Mouse (Mus musculus): Measurements from ENCODE around the gene Actg1. TPM values are rescaled to one million over a fixed set of nuclear protein-coding genes. Genes with fewer than 3 reads are reported as not detected.

Gene Actg1
- polyA plus RNA-seq, 1 experiment = 1,024 TPM

GRCm38 (mm10) chr11:120311561-120311960 is 36.8 kb downstream of the Actg1 start:
- DNase-seq (ENCODE audit: low spot score) = no peak

- peak; percentile 82 for DNase-seq (ENCODE audit: low spot score)
These were observed 37.5 kb downstream of the Actg1 start for GRCm38 (mm10) chr11:120310813-120311312.

DNA sequence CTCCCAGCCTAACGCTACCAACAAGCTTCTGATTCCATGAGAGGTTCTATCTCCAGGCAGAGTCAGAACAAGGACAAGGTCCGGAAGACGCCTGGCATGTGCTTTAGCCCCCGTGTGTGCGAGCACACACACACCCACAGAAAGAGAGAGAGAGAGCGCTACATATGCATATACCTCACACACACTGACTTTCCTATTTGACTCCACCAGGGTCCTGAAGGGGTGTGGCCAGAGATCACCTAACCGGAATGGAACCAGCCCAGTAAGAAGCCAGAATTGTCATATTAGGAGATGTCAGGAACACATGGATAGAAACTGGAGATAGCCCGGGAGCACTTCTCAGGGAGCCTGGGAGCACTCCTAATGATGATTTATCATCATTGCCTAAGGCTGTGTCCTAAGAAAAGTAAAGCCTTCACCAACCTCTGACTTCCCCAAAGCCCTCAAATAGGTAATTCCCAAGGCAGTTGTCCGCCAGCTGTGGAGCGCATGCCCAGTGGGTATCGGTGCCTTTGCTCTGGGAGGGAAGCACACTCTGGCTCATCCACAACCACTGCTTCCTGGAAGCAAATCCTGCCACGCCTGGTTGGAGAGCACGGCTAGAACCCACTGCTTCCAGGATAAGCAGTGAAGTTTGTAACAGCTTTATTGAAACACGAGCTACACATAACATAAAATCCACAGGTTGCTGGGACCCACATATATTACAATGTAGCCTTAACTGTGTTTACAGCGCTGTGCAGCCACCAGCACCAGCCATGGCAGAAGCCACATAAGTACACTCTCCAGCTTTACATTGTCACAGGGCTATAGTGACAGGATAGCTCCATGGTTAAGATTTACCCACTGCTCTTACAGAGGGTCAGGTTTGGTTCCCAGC is 39.7 kb downstream of the Actg1 start:
- DNase-seq (ENCODE audit: low spot score) = no peak

GRCm38 (mm10) chr11:120307566-120308430 is 40.5 kb downstream of the Actg1 start:
- peak; percentile 90 for DNase-seq (ENCODE audit: low spot score)

- no peak for DNase-seq (ENCODE audit: low spot score)
These were observed 41.3 kb downstream of the Actg1 start for GRCm38 (mm10) chr11:120307132-120307413.

- peak; percentile 18 for DNase-seq (ENCODE audit: low spot score)
These were observed 41.8 kb downstream of the Actg1 start for GRCm38 (mm10) chr11:120306366-120307131.

DNA sequence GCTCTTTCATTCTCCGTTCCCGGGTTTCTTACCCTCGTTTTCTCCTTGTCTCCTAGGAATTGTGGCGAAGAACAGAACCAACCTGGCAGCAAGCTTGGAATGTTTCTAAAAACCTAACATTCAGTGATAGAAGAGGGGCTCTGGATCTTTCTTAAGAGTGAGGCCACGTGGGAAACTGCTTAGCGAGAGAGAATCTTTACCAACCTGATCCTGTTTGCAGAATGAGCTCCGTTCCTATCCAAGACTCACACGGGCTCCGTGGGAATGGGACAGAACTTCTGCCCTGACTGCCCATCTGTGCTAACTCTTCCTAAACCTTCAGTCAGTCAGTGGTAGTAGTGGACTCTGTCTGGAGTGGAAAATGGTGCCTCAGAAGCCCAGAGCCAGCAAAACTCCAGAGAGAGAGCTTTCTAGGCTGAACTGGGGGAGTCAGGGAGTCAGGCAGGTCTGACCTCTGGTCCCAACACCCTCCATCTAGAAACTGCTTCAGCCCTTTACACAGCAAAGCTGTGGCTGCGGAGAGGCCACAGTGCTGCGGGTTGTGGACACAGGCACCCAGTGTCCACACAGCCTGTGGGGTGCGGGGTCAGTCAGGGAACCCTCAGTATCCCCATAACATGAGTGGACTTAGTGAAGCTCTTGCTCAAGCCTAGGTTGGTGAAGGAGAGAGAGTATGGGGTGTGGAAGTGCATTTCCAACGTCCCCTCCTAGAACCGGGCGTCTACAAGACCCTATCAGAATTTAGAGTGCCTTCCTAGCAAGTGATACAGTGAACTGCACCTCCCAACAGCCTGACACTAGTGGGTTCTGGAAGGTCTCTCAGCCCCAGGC is 42.6 kb downstream of the Actg1 start:
- DNase-seq (ENCODE audit: low spot score) = no peak

DNA sequence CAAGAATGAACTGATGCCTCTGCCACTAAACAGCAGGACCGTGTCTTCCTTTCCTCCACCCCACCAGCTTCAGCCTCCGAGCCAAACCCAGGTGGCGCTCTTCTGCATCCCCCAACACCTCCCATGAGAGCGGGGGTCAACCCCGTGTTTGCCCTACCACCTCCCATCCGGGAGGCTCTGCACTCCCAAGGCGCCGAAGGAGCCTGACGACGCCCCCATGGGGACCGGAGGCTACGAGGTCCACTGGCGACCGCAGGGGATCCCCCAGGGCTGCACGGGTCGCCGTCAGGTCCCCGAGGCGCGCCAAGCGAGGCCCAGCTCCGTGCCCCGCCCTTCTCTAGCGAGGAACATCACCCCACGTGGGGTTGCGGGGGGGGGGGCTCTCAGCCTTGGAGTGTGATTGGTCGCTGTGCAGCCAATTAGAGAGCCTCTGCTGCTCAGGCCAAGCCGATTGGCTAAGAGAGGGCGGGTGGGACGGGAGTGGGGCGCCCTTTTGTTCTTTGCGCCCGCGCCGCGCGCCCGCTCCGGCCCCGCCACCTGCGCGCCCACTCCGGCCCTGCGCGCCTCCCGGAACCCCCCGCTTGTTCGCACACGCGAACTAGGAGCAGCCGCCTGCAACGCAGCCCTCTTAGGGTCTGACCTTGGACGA is 43.3 kb downstream of the Actg1 start:
- DNase-seq (ENCODE audit: low spot score) = peak; percentile 78

DNA sequence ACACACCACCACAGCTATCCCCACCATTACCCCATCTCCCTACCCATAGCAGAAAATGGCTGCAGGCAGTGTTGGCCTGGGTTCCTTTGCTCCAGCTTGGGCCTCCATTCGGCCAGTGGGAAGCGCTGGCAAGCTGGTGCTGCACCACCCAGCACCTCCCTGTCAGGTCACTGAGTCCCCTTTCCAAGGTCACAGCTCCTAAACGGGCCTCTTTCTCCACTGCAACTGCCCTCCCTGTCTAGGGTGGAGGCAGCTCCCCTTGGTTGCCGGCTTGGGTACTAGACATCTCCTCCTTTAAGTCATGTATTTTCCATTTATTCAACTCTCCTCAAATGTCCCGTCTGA is 44.0 kb downstream of the Actg1 start:
- DNase-seq (ENCODE audit: low spot score) = no peak

DNA sequence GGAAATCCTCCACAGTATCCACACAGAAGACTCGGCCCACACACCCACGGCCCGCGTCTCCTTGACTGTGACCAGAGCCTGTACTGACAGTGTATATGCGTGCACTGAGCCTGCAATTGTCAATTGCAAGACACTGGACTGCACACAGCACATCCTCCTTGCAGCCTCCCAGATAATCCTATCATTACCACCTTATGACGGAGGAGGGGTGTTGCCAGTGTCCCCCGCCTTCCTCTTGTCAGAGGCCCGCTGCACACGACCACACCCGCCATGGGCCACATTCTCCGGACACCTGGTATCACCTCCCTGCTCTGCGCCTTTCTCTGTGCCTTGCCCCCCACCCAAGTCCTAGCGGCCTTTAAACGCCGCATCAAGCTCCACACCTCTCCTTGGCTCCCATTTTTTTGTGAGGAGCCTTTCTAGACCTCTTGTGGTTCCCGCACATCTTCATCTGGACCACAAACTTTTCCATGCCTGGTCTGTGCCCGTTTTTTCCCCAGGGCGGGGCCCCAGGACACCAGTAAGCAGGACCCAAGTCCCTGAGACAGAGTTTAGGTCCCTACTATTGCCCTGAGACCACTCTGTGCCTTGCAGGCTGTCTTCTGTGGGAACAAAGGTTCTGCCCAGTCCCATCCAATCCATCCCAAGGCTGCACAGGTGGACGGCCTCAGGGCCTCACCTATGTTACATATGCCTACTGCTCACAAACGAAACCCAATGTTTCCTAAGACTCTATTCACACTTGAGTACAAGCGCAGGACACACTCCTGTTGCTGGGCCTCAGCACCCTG is 44.6 kb downstream of the Actg1 start:
- no peak for DNase-seq (ENCODE audit: low spot score)

- DNase-seq (ENCODE audit: low spot score) = no peak
These were observed 45.2 kb downstream of the Actg1 start for GRCm38 (mm10) chr11:120303119-120303518.

- no peak for DNase-seq (ENCODE audit: low spot score)
These were observed 48.9 kb downstream of the Actg1 start for GRCm38 (mm10) chr11:120299484-120299883.

GRCm38 (mm10) chr11:120298441-120299141 is 49.8 kb downstream of the Actg1 start:
- DNase-seq (ENCODE audit: low spot score) = no peak

DNA sequence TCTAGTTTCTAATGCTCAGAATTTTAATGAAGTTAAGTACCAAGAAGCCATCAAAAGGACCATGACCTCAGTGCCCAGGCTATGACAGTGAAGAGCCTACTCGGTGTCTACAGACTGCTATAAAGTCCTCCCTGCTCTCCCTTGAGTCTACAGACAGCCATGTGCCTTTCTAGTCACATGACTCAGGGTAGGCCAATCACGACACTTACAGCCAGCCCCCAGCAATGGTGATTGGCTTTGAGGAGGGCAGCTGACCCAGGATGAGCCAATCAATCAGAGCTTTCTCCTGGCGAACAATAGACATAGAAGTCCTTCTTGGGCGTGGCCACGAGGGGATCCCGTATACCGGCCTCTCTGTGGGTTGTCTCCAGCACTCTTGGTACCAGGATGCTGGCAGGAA is 50.6 kb downstream of the Actg1 start:
- DNase-seq (ENCODE audit: low spot score) = no peak

DNA sequence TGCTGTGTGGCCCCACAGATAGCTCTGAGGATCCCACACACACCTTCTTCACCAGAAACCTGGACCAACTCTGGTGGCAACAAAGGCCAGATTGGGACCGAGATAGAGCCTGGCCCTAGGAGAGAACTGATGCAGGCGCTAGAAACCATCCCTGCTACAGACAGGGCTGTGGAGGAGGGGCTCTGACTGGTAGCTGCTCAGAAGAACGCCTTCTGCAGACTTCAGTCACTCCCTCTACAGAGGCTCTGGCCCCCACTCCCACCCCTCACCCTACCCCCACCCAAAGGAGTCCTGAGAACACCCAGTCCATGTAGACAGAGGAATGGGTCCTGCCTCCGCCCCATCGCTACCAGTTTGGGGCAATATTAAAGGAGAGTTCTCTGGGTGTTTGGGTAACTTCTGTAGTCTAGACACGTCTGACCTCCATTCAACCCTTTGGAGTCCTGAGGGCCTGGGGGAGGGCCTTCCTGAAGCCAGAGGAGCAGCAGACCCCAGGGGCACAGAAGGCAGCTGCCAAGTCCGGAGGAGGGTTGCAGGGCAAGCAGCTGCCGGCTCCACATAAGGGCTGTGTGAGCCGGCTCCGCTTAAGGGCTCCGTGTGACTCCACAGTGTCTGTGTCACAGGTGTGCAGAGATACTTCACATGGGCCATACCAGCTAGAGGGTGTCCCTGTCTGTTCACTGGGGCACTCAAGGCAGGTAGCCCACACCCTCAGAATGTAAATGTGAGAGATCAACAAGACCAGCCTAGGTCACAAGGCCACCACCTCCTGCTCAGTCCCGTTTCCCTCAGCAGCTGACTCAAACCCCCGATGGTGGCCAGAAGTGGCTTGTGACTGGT is 51.8 kb downstream of the Actg1 start:
- no peak for DNase-seq (ENCODE audit: low spot score)

Data from urinary bladder, adult 2 months (tissue).